Mouse (Mus musculus) ES-Bruce4 (cell line): ENCODE data around the gene Slc6a9.

Experiments
- CTCF ChIP-seq: IDR thresholded peaks from one replicate; pipeline ENCODE4 v1.8.1; 2011; ENCODE audit warnings: low read depth, low read length
- POLR2A ChIP-seq: IDR thresholded peaks from one replicate; pipeline ENCODE4 v1.8.1; 2011; ENCODE audit warnings: low read length; ENCODE audit not compliant: insufficient read depth

GRCm38 (mm10) chr4:117914591-117915442 lies 80.5 kb downstream of the Slc6a9 start, which contains the start of gene Ipo13:
- TF ChIP-seq CTCF (no peak), POLR2A (peak; percentile 49)
